ENCODE assay signal across 31 mouse cellular contexts in genomic region chr6:136341093-136341492, GRCm38 (mm10). TPM values are rescaled to one million over a fixed set of nuclear protein-coding genes. Genes with fewer than 3 reads are reported as not detected.
DNase-seq lines count a peak whose midpoint lies in the region; ATAC-seq and TF ChIP-seq lines count a peak whose summit lies in the region.
"Had no signal": no experiment of that assay in that cellular context is flagged by ENCODE, and none has a peak within 500 bp of the region (broad histone marks: within the 10 kb centered on the region; RNA-seq: fewer than 3 reads in every experiment).

No protein-coding gene starts in this region.

- H3K36me3 ChIP-seq in kidney, postnatal 0 days (ENCODE audit: insufficient read depth, low read length) = no peaks in the 10 kb centered on the region
- no peaks in the 10 kb centered on the region for H3K36me3 ChIP-seq in ES-E14 (ENCODE audit: control insufficient read depth, insufficient read depth, low read length, poor library complexity, severe bottlenecking)
- no peaks in the 10 kb centered on the region for H3K36me3 ChIP-seq in stomach, postnatal 0 days (ENCODE audit: control insufficient read depth, insufficient read depth, low read length)
- H3K36me3 ChIP-seq: forebrain, embryonic 10.5 days; heart, embryonic 12.5 days; heart, embryonic 15.5 days; hindbrain, embryonic 15.5 days had no signal

- 0 out of 2 replicates have a peak, but pooled peaks have one; percentile 7 for TF ChIP-seq CTCF in kidney, postnatal 0 days (IDR thresholded peaks at IDR 0.05; ENCODE audit: low read depth)
- TF ChIP-seq CTCF in stomach, postnatal 0 days (IDR thresholded peaks at IDR 0.05; ENCODE audit: low read depth) = 0 out of 2 replicates have a peak, but pooled peaks have one; percentile 9

- H3K27ac ChIP-seq in kidney, postnatal 0 days = no peak overlapping the region
- H3K27ac ChIP-seq in ES-E14 (ENCODE audit: insufficient read depth, low read depth, low read length, poor library complexity, severe bottlenecking) = no peak overlapping the region
- no peak overlapping the region for H3K27ac ChIP-seq in stomach, postnatal 0 days (replicated peaks)
- H3K27ac ChIP-seq: forebrain, embryonic 10.5 days; forebrain, embryonic 13.5 days; gastrocnemius, adult 2 months; heart, embryonic 15.5 days; hindbrain, embryonic 15.5 days had no signal

- no peaks in the 10 kb centered on the region for H3K9me3 ChIP-seq in kidney, postnatal 0 days (replicated peaks; ENCODE audit: low read length)
- no peaks in the 10 kb centered on the region for H3K9me3 ChIP-seq in ES-E14 (ENCODE audit: control insufficient read depth, insufficient read depth, low read depth, low read length)
- H3K9me3 ChIP-seq in stomach, postnatal 0 days (ENCODE audit: control insufficient read depth, low read length) = no peaks in the 10 kb centered on the region
- H3K9me3 ChIP-seq: forebrain, embryonic 10.5 days; forebrain, embryonic 13.5 days; heart, embryonic 12.5 days; heart, embryonic 15.5 days; hindbrain, embryonic 15.5 days had no signal

- no peak for TF ChIP-seq EP300 in stomach, postnatal 0 days (optimal IDR thresholded peaks at IDR 0.05)

- H3K27me3 ChIP-seq in kidney, postnatal 0 days (ENCODE audit: insufficient read depth, low read length) = no peaks in the 10 kb centered on the region
- H3K27me3 ChIP-seq in stomach, postnatal 0 days (ENCODE audit: control insufficient read depth, insufficient read depth, low read length) = no peaks in the 10 kb centered on the region
- H3K27me3 ChIP-seq: forebrain, embryonic 13.5 days; heart, embryonic 12.5 days; heart, embryonic 15.5 days; hindbrain, embryonic 15.5 days had no signal

- H3K9ac ChIP-seq in kidney, postnatal 0 days (ENCODE audit: low read depth, low read length) = no peak overlapping the region
- no peak overlapping the region for H3K9ac ChIP-seq in ES-E14 (ENCODE audit: insufficient read depth, low read depth, low read length, poor library complexity, severe bottlenecking)
- H3K9ac ChIP-seq in stomach, postnatal 0 days (ENCODE audit: low read length) = no peak overlapping the region
- H3K9ac ChIP-seq: forebrain, embryonic 13.5 days; heart, embryonic 12.5 days; heart, embryonic 15.5 days; hindbrain, embryonic 15.5 days had no signal

- 74% methylated on average over 1 of the region's 1 CpGs for WGBS in kidney, postnatal 0 days
- 79% methylated on average over 1 of the region's 1 CpGs for WGBS in stomach, postnatal 0 days

- no peaks in the 10 kb centered on the region for H3K4me1 ChIP-seq in kidney, postnatal 0 days (replicated peaks; ENCODE audit: insufficient read depth, low read length)
- no peaks in the 10 kb centered on the region for H3K4me1 ChIP-seq in ES-E14 (ENCODE audit: control insufficient read depth in 2 of 2, insufficient read depth in 2 of 2, low read length in 2 of 2, poor library complexity in 1 of 2)
- H3K4me1 ChIP-seq in stomach, postnatal 0 days (replicated peaks; ENCODE audit: control insufficient read depth, insufficient read depth) = no peaks in the 10 kb centered on the region
- H3K4me1 ChIP-seq: forebrain, embryonic 10.5 days; forebrain, embryonic 13.5 days; heart, embryonic 12.5 days; heart, embryonic 15.5 days; hindbrain, embryonic 15.5 days had no signal

- intact Hi-C loops in heart, postnatal 36 days (cut with DNase I) = no loop called here

- in situ Hi-C loops in ES-E14 (cut with MboI; ENCODE audit: low sequenced_read_pairs in 2 of 2, unreplicated experiment in 2 of 2) = no loop called here

- no peak overlapping the region for H3K4me3 ChIP-seq in kidney, postnatal 0 days (replicated peaks; ENCODE audit: low read depth, low read length)
- H3K4me3 ChIP-seq in ES-E14 (ENCODE audit: insufficient read depth in 1 of 2, low read depth in 1 of 2, low read length in 2 of 2, poor library complexity in 1 of 2, severe bottlenecking in 1 of 2) = no peak overlapping the region
- H3K4me3 ChIP-seq in stomach, postnatal 0 days (ENCODE audit: low read depth, low read length) = no peak overlapping the region
- H3K4me3 ChIP-seq: forebrain, embryonic 10.5 days; forebrain, embryonic 13.5 days; gastrocnemius, adult 2 months; heart, embryonic 12.5 days; heart, embryonic 15.5 days; hindbrain, embryonic 15.5 days had no signal

- no peak for ATAC-seq in kidney, postnatal 0 days (replicated peaks; ENCODE audit: low FRiP score, low read depth)
- ATAC-seq in stomach, postnatal 0 days (ENCODE audit: low FRiP score, low TSS enrichment) = no peak
- ATAC-seq: activated CD4-positive, CD25-positive, alpha-beta regulatory T cell, adult 4 months; forebrain, embryonic 13.5 days; forebrain, embryonic 16.5 days; intestine, embryonic 16.5 days had no signal

- DNase-seq in heart, adult 11 months = peak; percentile 46
- DNase-seq in heart, postnatal 36 days = no peak
- no peak for DNase-seq in kidney, postnatal 0 days (ENCODE audit: low spot score)
- no peak for DNase-seq in kidney, adult 8-10 months
- no peak for DNase-seq in ES-E14 (ENCODE audit: low read depth, low spot score)
- no peak for DNase-seq in stomach, postnatal 0 days (ENCODE audit: low spot score)
- DNase-seq in right cerebral cortex, postnatal 36 days (ENCODE audit: low spot score in 2 of 2) = no peak
- DNase-seq: adrenal gland, postnatal 10 days; adrenal gland, postnatal 36 days; B cell, adult 2 months; cerebellum, adult 18-20 months; cerebellum, adult 9-10 months; cerebellum, postnatal 14 days; gastrocnemius, adult 2 months; gastrocnemius, postnatal 14 days; heart, adult 18-20 months; heart, postnatal 10 days; heart, postnatal 4 days had no signal

- no peak overlapping the region for H3K4me2 ChIP-seq in kidney, postnatal 0 days (ENCODE audit: low read length)
- H3K4me2 ChIP-seq in stomach, postnatal 0 days (replicated peaks; ENCODE audit: low read depth) = no peak overlapping the region
- H3K4me2 ChIP-seq: forebrain, embryonic 13.5 days; heart, embryonic 12.5 days; heart, embryonic 15.5 days; hindbrain, embryonic 15.5 days had no signal

TF ChIP-seq in ES-E14, 5 proteins besides CTCF, POLR2A, EP300 and RAD21:
- TF ChIP-seq ZNF384 (IDR thresholded peaks at IDR 0.05; ENCODE audit: low read depth, low read length) (peak; percentile 93), CHD2 (IDR thresholded peaks at IDR 0.05; ENCODE audit: low read depth, low read length) (no peak)

RNA-seq across cellular contexts. Expression of gene Gm8994, which starts 13.8 kb away (rescaled TPM):
- total RNA-seq in heart, postnatal 36 days (2021) = not detected
- not detected in 2 replicates for polyA plus RNA-seq in kidney, postnatal 0 days (2015; fragmentation: Nextera tagmentation; extraction: Ambion mirVana)
- total RNA-seq in ES-E14 (2012; rRNA removed) = 37.0 and 52.4 TPM in 2 replicates
- not detected in 2 replicates for polyA plus RNA-seq in stomach, postnatal 0 days (2015; fragmentation: Nextera tagmentation; extraction: Ambion mirVana)
- total RNA-seq: adrenal gland, postnatal 10 days; adrenal gland, postnatal 36 days; gastrocnemius, adult 2 months; gastrocnemius, postnatal 14 days; gastrocnemius, postnatal 4 days; heart, adult 18-20 months; heart, postnatal 10 days; heart, postnatal 4 days had no signal
- polyA plus RNA-seq: activated CD4-positive, CD25-positive, alpha-beta regulatory T cell, adult 4 months; embryonic facial prominence, embryonic 11.5 days; embryonic facial prominence, embryonic 14.5 days; forebrain, embryonic 10.5 days; forebrain, embryonic 13.5 days; forebrain, embryonic 16.5 days; frontal cortex, adult 2 months; heart, embryonic 12.5 days; heart, embryonic 15.5 days; hindbrain, embryonic 11.5 days; hindbrain, embryonic 15.5 days; intestine, embryonic 16.5 days had no signal

Comparison
In these comparisons a context has a peak if more than half of its experiments do, and no peak if none do; other contexts are left out.
1. RNA of gene Gm8994, which starts 13.8 kb away (total RNA-seq): 37.0 to 52.4 TPM in ES-E14; not detected in heart, postnatal 36 days; every median in the first group is over 10 times any median in the second.